Mouse (Mus musculus): ENCODE data around the gene Ctns.

- peak; percentile 80 for TF ChIP-seq CTCF (IDR thresholded peaks at IDR 0.05; ENCODE audit: borderline replicate concordance, insufficient read depth, low read depth, low read length)
- no peak for TF ChIP-seq POLR2A (IDR thresholded peaks at IDR 0.05; ENCODE audit: borderline replicate concordance, insufficient read depth, low read length)
These were observed 61.0 kb downstream of the Ctns start, which contains the start of gene Haspin for GRCm38 (mm10) chr11:73137591-73138501.
